13 mouse cellular contexts compared by ENCODE assay signal in the genomic region with DNA sequence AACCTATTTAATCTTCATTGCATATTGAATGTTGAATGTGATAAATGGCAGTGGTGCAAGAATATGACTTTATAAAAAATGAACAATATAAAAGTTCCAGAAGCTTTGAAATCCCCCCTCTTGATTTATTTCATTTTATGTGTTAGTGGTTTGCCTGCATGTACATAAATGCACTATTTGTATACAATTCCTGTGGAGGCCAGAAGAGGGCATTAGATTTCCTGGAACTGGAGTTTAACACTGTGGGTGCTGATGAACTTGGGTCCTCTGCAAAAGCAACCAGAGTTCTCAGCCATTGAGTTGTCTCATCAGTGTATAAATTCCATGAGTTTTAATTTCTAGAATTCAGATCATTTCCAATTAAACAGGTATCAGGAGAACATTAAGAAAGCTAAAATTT.
A peak's percentile ranks its signal among the peaks of the same experiment; 100 is the strongest.
DNase-seq lines count a peak whose midpoint lies in the region; ATAC-seq and TF ChIP-seq lines count a peak whose summit lies in the region.
"Had no signal": no experiment of that assay in that cellular context is flagged by ENCODE, and none has a peak within 500 bp of the region (broad histone marks: within the 10 kb centered on the region; RNA-seq: fewer than 3 reads in every experiment).

No protein-coding gene starts in this region.

- no peak overlapping the region for H3K9ac ChIP-seq in intestine, postnatal 0 days (ENCODE audit: low read depth, low read length)
- no peak overlapping the region for H3K9ac ChIP-seq in intestine, embryonic 16.5 days (ENCODE audit: low read depth, low read length)
- H3K9ac ChIP-seq in midbrain, embryonic 11.5 days (ENCODE audit: low read length): no peak overlapping the region
- no peak overlapping the region for H3K9ac ChIP-seq in midbrain, embryonic 15.5 days
- H3K9ac ChIP-seq in neural tube, embryonic 15.5 days (replicated peaks): no peak overlapping the region
- H3K9ac ChIP-seq: lung, embryonic 15.5 days; midbrain, embryonic 12.5 days had no signal

- no peak overlapping the region for H3K4me3 ChIP-seq in intestine, postnatal 0 days (ENCODE audit: low read depth, low read length)
- no peak overlapping the region for H3K4me3 ChIP-seq in intestine, embryonic 16.5 days (ENCODE audit: low read length)
- H3K4me3 ChIP-seq in midbrain, embryonic 11.5 days (ENCODE audit: low read depth, low read length): no peak overlapping the region
- H3K4me3 ChIP-seq in midbrain, embryonic 15.5 days: no peak overlapping the region
- H3K4me3 ChIP-seq in neural tube, embryonic 15.5 days (replicated peaks): no peak overlapping the region
- H3K4me3 ChIP-seq: lung, embryonic 15.5 days; midbrain, embryonic 12.5 days had no signal

- peak; percentile 52 for TF ChIP-seq CTCF in intestine, postnatal 0 days (IDR thresholded peaks at IDR 0.05; ENCODE audit: low read depth)

- H3K27me3 ChIP-seq in intestine, postnatal 0 days (replicated peaks; ENCODE audit: control insufficient read depth, insufficient read depth, low read length): no peaks in the 10 kb centered on the region
- no peaks in the 10 kb centered on the region for H3K27me3 ChIP-seq in intestine, embryonic 16.5 days (replicated peaks; ENCODE audit: control insufficient read depth, insufficient read depth, low read length)
- H3K27me3 ChIP-seq in midbrain, embryonic 11.5 days (ENCODE audit: control insufficient read depth, insufficient read depth, low read length): no peaks in the 10 kb centered on the region
- no peaks in the 10 kb centered on the region for H3K27me3 ChIP-seq in midbrain, embryonic 15.5 days (replicated peaks)
- H3K27me3 ChIP-seq in neural tube, embryonic 15.5 days (replicated peaks): no peaks in the 10 kb centered on the region
- H3K27me3 ChIP-seq: lung, embryonic 15.5 days; midbrain, embryonic 12.5 days had no signal

- H3K36me3 ChIP-seq in intestine, postnatal 0 days (ENCODE audit: control insufficient read depth, insufficient read depth): no peaks in the 10 kb centered on the region
- H3K36me3 ChIP-seq in intestine, embryonic 16.5 days (ENCODE audit: control insufficient read depth, insufficient read depth, low read length): no peaks in the 10 kb centered on the region
- no peaks in the 10 kb centered on the region for H3K36me3 ChIP-seq in midbrain, embryonic 11.5 days (ENCODE audit: control insufficient read depth, insufficient read depth, low read length)
- H3K36me3 ChIP-seq in midbrain, embryonic 15.5 days (replicated peaks): peaks cover 3% of the 10 kb centered on the region; the same call in 1 of the 2 replicates
- H3K36me3 ChIP-seq in neural tube, embryonic 15.5 days: peaks cover 18% of the 10 kb centered on the region
- H3K36me3 ChIP-seq: lung, embryonic 15.5 days; midbrain, embryonic 12.5 days had no signal

- H3K4me1 ChIP-seq in intestine, postnatal 0 days (replicated peaks; ENCODE audit: control insufficient read depth, insufficient read depth, low read length): no peaks in the 10 kb centered on the region
- H3K4me1 ChIP-seq in intestine, embryonic 16.5 days (ENCODE audit: control insufficient read depth, insufficient read depth, low read length): no peaks in the 10 kb centered on the region
- H3K4me1 ChIP-seq in midbrain, embryonic 11.5 days (ENCODE audit: control insufficient read depth, insufficient read depth, low read length): peaks cover 3% of the 10 kb centered on the region; the same call in 1 of the 2 replicates
- H3K4me1 ChIP-seq in midbrain, embryonic 15.5 days: no peaks in the 10 kb centered on the region
- H3K4me1 ChIP-seq in neural tube, embryonic 15.5 days: peaks cover 8% of the 10 kb centered on the region; the same call in 1 of the 2 replicates
- H3K4me1 ChIP-seq: lung, embryonic 15.5 days had no signal

- H3K4me2 ChIP-seq in intestine, postnatal 0 days (replicated peaks; ENCODE audit: low read depth): no peak overlapping the region
- H3K4me2 ChIP-seq in intestine, embryonic 16.5 days (ENCODE audit: low read depth, low read length): no peak overlapping the region
- no peak overlapping the region for H3K4me2 ChIP-seq in midbrain, embryonic 11.5 days
- no peak overlapping the region for H3K4me2 ChIP-seq in midbrain, embryonic 15.5 days
- no peak overlapping the region for H3K4me2 ChIP-seq in neural tube, embryonic 15.5 days
- H3K4me2 ChIP-seq: lung, embryonic 15.5 days; midbrain, embryonic 12.5 days had no signal

- H3K27ac ChIP-seq in intestine, postnatal 0 days (ENCODE audit: low read depth, low read length): no peak overlapping the region
- H3K27ac ChIP-seq in intestine, embryonic 16.5 days (ENCODE audit: low read length): no peak overlapping the region
- H3K27ac ChIP-seq in midbrain, embryonic 11.5 days (ENCODE audit: low read depth, low read length): no peak overlapping the region
- no peak overlapping the region for H3K27ac ChIP-seq in midbrain, embryonic 15.5 days
- peak overlapping the region; percentile 56; the same call in 1 of the 2 replicates for H3K27ac ChIP-seq in neural tube, embryonic 15.5 days (replicated peaks)
- H3K27ac ChIP-seq: lung, embryonic 15.5 days; midbrain, embryonic 12.5 days had no signal

- DNase-seq in cerebellum, postnatal 10 days: peak; percentile 23 to 46
- DNase-seq in cerebellum, adult 9-11 months: no peak
- DNase-seq in midbrain, embryonic 11.5 days (ENCODE audit: low spot score, missing footprints): peak; percentile 82
- DNase-seq in heart, adult 8-10 months (ENCODE audit: low spot score): no peak
- DNase-seq: kidney, postnatal 25 days; spleen, adult 18-20 months; thymus, adult 18-20 months had no signal

- H3K9me3 ChIP-seq in intestine, postnatal 0 days (ENCODE audit: control insufficient read depth): no peaks in the 10 kb centered on the region
- no peaks in the 10 kb centered on the region for H3K9me3 ChIP-seq in intestine, embryonic 16.5 days (ENCODE audit: control insufficient read depth, low read length)
- H3K9me3 ChIP-seq in midbrain, embryonic 11.5 days (ENCODE audit: control insufficient read depth, low read length): no peaks in the 10 kb centered on the region
- no peaks in the 10 kb centered on the region for H3K9me3 ChIP-seq in midbrain, embryonic 15.5 days
- no peaks in the 10 kb centered on the region for H3K9me3 ChIP-seq in neural tube, embryonic 15.5 days (replicated peaks)
- H3K9me3 ChIP-seq: lung, embryonic 15.5 days; midbrain, embryonic 12.5 days had no signal

- no peak for ATAC-seq in intestine, postnatal 0 days
- no peak for ATAC-seq in intestine, embryonic 16.5 days
- ATAC-seq in midbrain, embryonic 11.5 days (ENCODE audit: low FRiP score): no peak
- ATAC-seq in midbrain, embryonic 15.5 days (replicated peaks): no peak
- no peak for ATAC-seq in neural tube, embryonic 15.5 days (ENCODE audit: low FRiP score)

Comparison
In these comparisons a context has a peak if more than half of its experiments do, and no peak if none do; other contexts are left out.
1. DNase-seq: peak in cerebellum, postnatal 10 days (2 of 2) and midbrain, embryonic 11.5 days (single experiment); none in cerebellum, adult 9-11 months (single experiment) and heart, adult 8-10 months (single experiment).